Mouse (Mus musculus) frontal cortex, adult (tissue): ENCODE results near the gene Prkag3.

ENCODE experiments used
- ATAC-seq: cut with Nextera tagmentation; 2 replicates; pipeline ENCODE4 v1.9.2; 2017; ENCODE audit warnings: mild to moderate bottlenecking, moderate library complexity, mixed read lengths; ENCODE audit not compliant: low TSS enrichment

Prkag3 gene

DNA sequence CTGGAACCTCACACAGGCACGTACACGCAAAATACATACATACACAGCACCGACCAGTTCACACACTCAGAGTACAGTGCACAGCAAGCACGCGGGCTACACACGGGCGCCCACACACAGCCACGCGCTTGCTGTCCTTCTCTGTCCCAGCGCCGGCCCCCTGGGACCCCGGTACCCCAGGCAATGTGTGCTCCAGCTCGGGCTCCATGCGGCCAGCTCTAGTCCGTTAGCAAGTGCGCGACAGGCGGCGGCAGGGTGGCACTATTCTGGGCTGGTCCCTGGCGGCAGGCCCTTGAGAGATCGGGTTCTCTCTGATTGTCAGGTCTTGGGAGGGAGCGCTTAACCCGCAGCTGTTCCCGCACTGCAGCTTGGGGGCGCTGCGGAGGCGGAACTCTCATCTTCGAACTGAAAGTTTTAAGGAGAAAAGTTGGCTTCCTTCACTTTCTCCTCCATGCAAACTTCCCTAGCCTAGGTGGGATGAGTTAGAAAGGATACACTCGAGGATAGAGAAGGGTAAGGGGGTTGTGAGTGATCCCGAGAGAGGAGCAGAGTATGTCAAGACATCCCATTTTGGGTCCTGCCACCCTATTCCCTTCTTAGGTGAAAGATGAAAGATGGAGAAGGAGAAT is at the start of gene Prkag3:
Gene Prkag3, minus strand, starts transcription at position 579 of the 629 bp plus-strand sequence.
- ATAC-seq, result peak; percentile 67; the same call in 1 of the 2 replicates

DNA sequence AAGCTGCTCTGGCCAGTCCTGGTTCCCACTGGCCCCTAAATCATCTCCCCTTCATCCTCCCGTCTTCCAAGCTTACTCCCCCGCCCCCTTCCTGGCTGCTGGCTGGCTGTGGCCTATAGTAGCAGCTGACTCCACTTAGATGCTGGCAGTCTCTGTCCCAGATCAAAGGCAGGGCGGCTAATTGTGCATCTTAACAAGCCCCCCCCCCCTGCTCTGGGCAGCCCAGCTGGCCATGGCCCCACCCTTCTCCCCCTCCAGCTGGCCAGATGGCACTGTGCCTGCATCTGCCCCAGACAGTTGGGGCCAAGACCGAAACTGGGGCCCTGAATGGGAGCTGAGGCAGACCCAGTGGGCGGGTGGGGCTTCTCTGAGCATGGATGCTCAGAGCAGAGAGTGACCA is 48.4 kb upstream of the Prkag3 start:
- ATAC-seq, result no peak

DNA sequence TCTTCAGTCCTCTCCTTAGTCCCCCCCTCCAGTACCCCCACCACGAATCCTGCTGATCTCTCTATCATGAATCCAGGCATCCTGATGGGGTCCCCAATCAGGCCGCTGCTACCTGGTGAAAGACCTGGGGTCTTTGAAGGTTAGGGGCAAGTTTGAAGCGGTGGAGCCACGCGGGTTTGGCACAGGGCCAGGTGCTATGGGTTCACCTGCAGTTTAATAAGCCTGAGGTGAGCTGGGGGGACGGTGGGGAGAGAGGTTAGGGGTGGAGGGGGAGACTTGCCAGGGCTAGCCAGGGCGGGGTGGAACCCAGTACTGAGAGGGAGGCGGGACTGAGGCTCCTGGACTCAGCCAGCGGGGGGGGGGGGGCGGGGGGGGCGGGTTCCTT is 46.1 kb upstream of the Prkag3 start:
- ATAC-seq, result no peak

DNA sequence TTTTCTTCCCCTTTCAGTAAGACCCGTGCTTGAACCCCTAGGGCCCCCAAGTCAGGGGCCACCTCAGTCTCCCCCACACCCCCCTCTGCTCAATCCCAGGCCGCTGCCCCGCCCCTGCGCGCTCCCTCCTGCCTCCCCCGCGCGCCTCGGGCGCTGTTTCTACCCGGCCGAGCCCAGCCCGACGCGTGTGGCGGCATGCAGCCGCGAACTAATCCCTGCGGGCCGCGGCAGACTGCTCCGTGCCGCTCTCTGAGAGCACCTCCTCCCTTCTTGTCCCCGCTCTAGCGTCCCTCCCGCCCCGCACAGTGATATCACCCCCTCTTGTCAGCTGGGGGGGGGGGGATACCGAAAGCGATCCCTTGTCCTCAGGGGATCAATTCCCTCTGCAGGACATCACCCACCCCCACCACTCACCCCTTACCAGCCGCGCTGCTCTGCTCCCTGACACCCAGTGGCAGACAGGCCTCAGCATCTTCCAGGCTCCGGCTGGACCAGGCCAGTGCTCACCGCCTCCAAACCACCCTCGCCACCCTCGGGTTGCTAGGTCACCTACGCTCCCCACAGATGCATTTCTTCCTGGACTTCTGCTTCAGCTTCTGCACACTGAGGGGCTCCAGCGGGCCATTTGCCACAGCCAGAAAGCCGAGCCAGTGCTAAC is 45.6 kb upstream of the Prkag3 start:
- peak; percentile 28; the same call in 1 of the 2 replicates for ATAC-seq

DNA sequence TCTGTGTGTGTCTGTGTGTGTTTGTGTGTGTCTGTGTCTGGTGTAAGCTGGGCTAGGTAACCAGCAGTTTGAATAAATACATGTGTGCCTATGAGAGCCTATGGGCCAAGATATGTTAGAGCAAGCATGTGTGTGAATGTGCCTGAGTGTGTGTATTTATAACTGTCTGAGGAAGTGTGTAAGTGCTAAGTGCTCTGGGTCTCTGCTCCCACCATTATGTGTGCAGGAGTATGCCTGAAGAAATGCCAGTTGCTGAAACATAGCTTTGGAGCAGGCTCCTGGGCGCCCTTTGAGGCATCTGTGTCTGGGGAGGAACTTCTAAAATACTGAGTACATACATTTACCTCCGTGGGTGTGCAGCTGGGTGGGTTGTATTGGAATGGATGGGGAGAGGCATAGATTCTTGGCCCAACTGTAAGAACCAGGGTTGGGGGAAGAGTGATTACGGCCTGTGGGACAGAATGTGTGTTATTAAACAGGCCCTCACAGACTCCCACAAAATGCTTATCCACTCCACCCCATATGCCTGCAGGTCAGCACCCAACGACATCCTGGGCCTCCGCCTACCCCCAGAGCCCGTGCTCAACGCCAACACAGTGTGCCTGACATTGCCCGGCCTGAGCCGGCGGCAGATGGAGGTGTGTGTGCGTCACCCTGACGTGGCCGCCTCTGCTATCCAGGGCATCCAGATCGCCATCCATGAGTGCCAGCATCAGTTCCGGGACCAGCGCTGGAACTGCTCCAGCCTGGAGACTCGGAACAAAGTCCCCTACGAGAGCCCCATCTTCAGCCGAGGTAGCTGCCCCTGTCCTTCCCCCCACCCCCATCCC is 44.0 kb upstream of the Prkag3 start:
- ATAC-seq, result peak; percentile 34; the same call in 1 of the 2 replicates

DNA sequence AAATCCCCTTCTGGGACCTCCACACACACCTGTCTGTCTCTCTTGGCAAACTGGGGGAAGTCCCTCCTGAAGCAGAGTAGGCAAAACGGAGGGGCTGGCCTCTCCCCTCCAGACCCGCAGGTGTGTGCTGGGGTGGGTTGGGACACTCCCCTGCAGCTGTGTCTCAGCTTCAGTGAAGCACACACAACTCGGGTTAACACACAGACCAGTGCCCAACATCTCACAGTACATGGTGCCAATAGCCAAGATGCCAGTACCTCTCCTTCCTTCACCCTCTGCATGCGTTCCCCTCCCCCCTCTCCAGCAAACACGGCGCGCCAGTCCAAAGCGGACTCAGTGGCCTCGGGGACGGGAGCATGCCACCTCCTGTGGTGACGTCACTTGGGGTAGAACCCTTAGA is 42.2 kb upstream of the Prkag3 start, which contains the start of gene Wnt10a:
Gene Wnt10a, plus strand, starts transcription at position 268 of the 400 bp plus-strand sequence.
- ATAC-seq, result no peak

DNA sequence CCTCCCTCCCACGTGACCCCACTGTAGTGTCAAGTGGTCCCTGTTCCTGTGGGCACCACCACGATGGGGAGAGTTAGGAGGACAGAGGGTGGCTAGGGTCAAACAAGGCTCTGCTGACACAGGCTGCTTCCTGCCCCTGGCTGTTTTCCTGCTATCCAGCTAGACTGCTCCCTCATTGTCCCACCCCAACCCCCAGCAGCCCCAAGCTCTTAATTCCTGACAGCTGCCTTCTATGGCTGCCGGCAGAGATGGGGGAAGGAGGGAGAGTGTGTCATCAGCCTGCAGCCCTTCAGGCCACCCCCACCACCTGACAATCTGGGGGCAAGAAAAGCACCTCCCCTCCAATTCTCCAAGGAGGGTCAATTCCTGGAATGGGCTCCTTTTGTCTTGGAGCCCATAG is 41.1 kb upstream of the Prkag3 start:
- ATAC-seq, result no peak

DNA sequence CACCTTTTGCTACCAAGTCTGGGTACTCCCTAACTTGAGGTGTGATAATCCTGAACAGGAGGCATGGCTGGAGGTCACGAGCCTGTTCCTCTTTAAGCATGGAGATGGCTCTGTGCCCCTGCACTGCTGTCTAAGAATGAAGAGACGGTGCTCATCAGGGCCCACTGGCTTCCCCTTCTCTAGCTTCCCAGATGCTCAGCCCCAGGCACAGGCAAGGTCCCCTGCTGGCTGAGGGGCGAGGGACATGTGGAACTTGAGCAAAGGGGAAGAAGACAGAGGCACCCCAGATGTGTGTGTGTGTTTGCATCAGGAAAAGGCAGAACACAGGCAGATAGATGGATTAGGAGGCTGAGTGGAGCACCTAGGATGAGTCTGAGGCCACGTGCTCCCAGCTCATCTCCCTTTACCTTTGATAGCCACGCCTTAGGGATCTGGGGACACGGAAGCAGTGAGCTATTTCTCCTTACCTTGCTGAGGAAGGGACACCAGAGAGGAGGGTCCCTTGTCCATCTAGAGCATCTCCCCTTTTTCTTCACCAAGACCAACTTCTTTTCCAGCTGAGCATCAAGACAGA is 39.7 kb upstream of the Prkag3 start:
- ATAC-seq, result no peak

DNA sequence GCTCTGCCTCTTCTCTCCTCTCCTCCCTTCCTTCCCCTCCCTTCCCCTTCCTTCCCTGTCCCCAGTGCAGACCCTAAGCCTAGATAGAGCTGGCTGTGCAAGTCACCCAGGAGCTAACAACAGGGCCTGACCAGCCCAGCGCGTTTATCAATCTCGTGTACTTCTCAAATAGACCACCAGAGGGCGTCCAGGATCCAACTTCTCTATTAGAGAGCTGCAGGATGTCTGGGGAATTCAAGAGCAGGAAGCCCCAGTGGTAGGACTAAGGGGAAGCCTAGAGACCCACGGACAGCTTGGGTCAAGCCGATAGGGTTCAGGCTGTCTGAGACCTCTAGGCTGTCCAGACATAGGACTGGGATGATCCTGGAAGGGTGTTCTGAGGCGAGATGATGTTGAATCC is 38.8 kb upstream of the Prkag3 start:
- ATAC-seq, result peak; percentile 50

DNA sequence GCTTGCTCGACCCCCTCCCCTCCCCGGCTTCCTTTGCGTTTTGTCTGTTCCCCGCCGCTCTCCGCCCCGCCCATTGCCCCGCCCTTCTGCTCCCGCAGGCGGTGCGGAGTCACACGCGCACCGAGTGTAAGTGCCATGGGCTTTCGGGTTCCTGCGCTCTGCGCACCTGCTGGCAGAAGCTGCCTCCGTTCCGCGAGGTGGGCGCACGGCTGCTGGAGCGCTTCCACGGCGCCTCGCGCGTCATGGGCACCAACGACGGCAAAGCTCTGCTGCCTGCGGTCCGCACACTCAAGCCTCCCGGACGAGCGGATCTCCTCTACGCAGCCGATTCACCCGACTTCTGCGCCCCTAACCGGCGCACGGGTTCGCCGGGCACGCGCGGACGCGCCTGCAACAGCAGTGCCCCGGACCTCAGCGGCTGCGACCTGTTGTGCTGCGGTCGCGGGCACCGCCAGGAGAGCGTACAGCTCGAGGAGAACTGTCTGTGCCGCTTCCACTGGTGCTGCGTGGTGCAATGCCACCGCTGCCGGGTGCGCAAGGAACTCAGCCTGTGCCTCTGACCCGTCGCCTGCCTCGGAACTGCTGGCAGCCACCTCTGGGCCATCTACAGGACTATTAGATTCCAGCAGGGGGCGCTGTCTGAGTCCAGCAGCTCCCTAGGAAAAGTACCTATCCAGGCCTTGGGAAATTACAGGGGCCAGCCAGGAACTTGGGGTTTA is 35.2 kb upstream of the Prkag3 start:
- ATAC-seq, result peak; percentile 19; the same call in 1 of the 2 replicates

DNA sequence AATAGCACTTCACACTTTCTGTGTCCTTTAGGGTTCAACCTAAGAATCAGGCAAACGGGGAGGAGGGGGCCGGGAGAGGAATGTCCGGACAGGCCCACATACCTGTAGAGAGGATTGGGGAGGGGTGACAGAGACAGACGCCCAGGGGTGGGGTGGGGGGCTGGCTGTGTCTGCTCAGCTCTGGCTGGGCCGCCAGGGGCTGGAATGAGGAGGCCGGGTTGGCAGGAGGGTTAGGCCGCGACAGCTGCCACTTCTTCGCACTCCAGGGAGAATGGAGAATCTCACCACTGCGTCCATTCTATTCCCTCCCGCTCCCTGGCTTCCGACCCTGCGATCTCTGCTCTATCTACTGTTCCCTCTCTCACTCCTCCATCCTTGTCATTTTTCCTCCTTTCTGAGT is 34.5 kb upstream of the Prkag3 start:
- no peak for ATAC-seq

DNA sequence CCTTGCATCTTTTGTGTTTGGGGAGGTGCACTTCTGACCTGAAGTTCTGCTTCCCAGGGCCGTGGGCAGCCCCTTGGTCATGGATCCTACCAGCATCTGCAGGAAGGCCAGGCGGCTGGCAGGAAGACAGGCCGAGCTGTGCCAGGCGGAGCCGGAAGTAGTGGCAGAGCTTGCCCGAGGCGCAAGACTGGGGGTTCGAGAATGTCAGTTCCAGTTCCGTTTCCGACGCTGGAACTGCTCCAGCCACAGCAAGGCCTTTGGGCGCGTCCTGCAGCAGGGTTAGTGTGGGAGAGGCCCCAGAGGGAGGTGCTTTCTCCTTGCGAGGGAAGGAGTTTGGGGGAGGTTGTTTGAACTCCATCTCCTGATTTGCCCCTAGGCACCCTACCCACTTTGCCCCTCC is 33.0 kb upstream of the Prkag3 start:
- no peak for ATAC-seq

DNA sequence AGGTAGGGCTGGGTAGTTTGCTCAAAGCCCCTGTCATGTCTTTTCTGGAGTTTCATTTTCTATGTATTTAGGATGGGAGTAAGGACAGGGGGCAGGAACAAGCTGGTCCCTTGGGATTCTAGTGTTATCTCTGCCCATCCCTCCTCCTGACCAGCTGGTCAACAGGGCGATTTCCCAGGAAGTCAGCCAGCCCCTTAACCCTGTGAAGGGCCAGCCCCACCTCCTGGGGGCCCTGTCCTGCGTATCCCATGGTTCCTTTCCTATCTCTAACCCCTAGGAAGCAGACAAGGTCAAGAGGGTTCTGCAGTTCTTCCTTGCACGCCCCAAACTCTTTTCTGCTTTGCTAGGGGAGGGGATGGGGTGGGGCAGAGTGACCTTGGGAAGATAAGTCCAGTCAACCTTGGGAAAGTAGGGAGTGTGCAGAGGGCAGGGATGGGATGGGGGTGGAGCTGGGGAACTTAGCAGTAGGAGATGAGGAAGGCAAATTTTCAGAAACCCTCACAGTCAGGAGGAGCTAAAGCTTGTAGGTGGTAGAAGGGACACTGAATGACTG is 30.0 kb upstream of the Prkag3 start:
- ATAC-seq, result no peak

DNA sequence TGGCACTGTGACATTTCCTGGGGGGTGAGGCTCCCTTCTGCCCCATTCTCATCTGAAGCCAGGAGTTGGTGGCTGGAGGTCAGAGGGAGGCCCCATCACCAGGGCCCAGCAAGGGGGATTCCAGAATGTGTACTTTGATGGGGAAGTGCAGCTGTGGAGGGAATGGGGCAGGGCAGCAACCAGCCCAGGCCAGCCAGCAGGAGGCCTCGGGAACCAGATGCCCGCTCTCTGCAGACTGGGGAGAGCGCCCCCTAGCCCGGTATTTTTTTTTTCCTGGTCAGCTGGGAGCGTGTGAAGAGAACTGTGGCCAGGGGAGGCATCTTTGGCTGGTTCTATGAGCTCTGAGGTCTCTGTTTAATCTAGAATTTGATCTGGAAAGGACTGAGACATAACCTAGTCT is 26.8 kb upstream of the Prkag3 start:
- ATAC-seq, result no peak

DNA sequence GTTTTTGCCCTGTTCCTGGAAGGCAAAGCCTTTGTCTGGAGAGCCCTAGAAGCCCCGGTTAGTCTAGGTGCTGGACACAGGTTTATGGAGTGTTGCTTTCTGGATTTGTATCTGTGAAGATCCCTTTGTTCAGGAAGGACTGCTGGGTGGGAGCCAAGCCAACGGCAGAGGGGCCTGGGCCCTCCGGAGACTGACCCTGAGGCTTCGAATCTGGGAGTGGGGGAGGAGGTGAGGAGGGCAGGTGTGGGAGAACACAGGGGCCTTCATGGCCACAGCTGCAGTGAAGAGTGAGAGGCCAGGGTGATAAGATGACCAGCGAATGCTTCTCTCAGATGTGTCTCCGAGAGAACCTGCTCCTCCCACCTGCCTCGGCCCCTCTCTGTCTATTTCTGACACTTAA is 25.0 kb upstream of the Prkag3 start:
- no peak for ATAC-seq

DNA sequence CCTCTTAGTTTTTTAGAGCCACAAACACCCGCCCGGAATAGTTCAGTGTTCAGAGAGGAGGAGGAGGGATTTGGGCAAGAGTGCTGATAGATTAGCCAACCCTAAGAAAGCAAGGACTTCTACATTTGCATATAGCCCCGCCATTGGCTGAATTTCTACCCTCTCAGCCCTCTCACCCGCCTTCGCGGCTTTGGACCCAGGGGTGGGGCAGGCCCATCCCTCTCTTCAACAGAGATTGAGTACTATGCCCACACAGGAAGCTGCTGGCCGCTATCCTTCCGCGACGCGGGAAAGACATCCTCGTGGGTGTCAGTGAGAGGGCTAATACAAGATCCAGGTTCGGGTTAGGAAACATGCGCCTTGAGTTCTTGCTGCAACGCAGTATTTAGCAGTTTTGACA is 24.1 kb upstream of the Prkag3 start:
- peak; percentile 78 for ATAC-seq

DNA sequence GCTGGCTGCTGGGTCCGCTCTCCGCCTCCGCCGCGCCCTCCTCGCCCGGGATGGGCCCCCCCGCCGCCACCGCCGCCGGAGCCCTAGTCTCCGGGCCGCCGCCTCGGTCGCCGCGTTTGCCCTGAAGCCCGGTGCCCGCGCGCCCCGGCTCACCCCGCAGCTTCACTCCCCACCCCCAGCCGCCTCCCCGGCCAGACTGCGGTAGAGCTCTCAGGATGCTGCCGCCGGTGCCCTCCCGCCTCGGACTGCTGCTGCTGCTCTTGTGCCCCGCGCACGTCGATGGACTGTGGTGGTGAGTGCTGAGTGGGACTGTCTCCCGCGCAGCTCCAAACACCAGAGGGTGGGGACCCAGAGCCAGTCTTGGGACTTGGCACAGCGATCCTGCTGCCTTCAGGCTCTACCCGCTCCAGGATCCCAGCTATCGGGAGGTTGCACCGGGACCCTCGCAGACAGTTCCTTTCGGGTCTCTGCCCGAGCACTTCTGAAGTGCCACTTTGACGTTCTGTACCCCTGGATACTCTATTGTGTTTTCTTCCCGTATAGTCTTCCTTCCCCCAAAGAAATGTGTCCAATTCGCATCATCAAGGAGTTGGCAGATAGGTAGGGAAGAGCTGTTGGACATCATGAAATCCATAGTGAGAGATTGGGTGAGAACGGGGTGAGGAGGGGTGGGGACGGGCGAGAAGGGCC is 23.1 kb upstream of the Prkag3 start:
- peak; percentile 15; the same call in 1 of the 2 replicates for ATAC-seq

DNA sequence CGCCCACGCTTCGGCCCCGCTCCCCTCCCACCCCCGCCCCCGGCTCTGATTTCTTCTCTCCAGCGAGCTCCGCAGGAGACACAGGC is 22.7 kb upstream of the Prkag3 start, which contains the start of gene Wnt6:
Gene Wnt6, plus strand, starts transcription at position 48 of the 86 bp plus-strand sequence.
- no peak for ATAC-seq

DNA sequence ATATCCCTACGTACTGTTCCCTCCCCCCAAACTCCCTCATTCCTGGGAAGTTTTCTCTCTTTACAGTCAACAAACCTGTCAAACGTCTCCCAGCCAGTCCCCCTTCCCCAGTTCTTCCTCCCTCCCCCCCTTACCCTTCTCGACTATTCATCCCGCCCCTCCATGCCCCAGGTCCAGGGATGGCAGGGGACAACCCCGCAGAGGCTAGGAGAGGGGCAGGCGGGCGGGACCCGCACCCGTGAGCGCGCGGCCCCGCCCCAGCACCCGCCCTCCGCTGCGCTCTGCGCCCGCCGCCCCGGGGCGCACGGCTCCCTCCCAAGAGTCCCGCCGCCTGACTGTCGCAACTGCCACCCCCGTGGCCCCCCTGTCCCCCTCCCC is 22.4 kb upstream of the Prkag3 start:
- ATAC-seq, result no peak

DNA sequence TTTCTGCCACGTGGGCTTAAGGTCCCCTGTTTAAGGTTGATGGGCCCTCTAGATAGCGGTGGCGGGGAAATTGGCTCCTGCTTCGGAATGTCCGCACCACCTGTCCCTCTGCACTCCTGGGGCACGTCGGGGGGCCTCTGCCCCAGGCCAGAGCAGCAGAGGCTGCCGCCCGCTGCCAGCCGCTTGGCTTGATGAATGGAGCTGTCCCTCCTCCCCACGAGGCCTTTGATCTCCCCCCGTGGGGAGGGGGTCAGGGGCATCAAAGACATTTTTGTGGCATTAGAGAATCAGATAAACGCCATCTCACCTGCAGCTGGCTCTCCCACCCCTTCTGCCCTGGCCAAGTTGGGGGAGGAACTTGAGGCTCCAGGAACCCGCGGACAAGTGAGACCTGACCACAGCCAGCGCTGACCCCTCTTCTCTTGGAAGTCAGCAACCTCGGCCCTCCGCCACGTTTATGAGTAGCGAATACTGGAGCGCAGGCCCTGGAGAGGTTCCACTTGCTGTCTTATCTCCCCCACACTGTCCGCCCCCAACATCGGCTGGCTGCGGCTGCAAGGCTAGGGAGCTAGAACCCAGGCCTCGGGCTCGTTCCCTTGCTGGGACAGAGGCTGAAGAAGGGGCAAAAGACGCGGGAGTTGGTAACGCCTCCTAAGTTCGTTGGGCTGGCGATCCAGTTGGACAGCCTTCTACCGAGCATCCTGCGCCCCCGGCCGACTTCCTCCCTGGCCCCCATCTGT is 21.9 kb upstream of the Prkag3 start:
- ATAC-seq, result no peak

DNA sequence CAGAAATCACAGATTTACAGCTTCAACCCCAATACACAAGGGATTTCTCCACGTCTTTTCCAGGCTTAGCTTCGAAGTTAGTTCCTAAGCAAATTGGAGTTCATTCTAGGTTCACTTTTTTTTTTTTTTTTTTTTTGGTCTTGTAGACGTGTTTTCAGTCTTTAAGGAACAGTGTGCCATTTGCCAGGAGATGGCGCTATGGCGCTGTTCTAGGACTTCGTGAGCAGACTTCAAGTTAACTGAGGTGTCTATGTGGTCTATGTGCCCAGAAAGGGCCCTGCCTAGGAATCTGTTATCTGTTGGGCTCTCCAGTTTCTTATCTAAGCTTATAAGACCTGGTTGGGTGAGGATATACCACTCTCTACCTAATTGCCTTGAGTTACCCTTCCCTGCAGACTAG is 14.1 kb upstream of the Prkag3 start:
- ATAC-seq, result peak; percentile 86
